In the genomic region with DNA sequence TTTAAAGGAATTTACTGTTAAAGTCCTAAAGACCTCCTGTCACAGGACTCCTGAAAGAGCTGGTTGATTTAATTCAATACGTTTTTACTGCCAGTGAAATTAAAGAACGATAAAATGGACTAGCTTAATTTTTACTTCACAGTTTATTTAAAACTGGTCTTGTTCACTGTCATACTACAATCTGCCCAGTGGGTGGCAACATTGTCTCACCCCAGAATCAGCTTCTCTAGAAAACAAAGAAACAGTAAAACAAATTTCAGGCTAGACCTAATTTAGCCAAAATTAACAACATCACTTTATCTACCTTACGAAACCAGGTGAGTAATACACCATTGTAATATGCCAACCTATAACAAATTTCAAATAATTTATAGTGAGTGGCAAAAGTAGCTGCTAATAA, we compare ENCODE assay signal across 8 mouse cellular contexts. TPM values are rescaled to one million over a fixed set of nuclear protein-coding genes. Genes with fewer than 3 reads are reported as not detected.
DNase-seq lines count a peak whose midpoint lies in the region; ATAC-seq and TF ChIP-seq lines count a peak whose summit lies in the region.

No protein-coding gene starts in this region.

- peak; percentile 78 for TF ChIP-seq CTCF in liver, postnatal 0 days (IDR thresholded peaks at IDR 0.05; ENCODE audit: low read depth)

- H3K27ac ChIP-seq in forebrain, embryonic 11.5 days (ENCODE audit: low read depth, low read length), result no peak overlapping the region
- no peak overlapping the region for H3K27ac ChIP-seq in forebrain, embryonic 10.5 days
- H3K27ac ChIP-seq in liver, postnatal 0 days (ENCODE audit: low read depth), result no peak overlapping the region
- H3K27ac ChIP-seq in liver, embryonic 11.5 days (ENCODE audit: low read depth, low read length), result no peak overlapping the region

- H3K9me3 ChIP-seq in forebrain, embryonic 11.5 days (ENCODE audit: control insufficient read depth, low read length), result no peaks in the 10 kb centered on the region
- peaks cover 3% of the 10 kb centered on the region; the same call in 1 of the 2 replicates for H3K9me3 ChIP-seq in forebrain, embryonic 10.5 days
- H3K9me3 ChIP-seq in liver, postnatal 0 days (ENCODE audit: low read length), result no peaks in the 10 kb centered on the region
- no peaks in the 10 kb centered on the region for H3K9me3 ChIP-seq in liver, embryonic 11.5 days (ENCODE audit: control insufficient read depth, low read length)

- H3K9ac ChIP-seq in forebrain, embryonic 11.5 days (ENCODE audit: low read length), result no peak overlapping the region
- H3K9ac ChIP-seq in liver, postnatal 0 days (replicated peaks), result no peak overlapping the region
- H3K9ac ChIP-seq in liver, embryonic 11.5 days (ENCODE audit: low read depth, low read length), result no peak overlapping the region

- 0 out of 2 replicates have a peak, but pooled peaks have one; percentile 34 for ATAC-seq in forebrain, embryonic 11.5 days (replicated peaks; ENCODE audit: low FRiP score)
- ATAC-seq in liver, postnatal 0 days, result no peak
- ATAC-seq in liver, embryonic 11.5 days (replicated peaks; ENCODE audit: low FRiP score), result no peak

- 27% methylated on average over 3 of the region's 3 CpGs for WGBS in forebrain, embryonic 11.5 days
- WGBS in forebrain, embryonic 10.5 days, result 35% methylated on average over 3 of the region's 3 CpGs
- WGBS in liver, postnatal 0 days (ENCODE audit: insufficient replicate concordance), result 14% methylated on average over 3 of the region's 3 CpGs
- WGBS in liver, embryonic 11.5 days, result 14% methylated on average over 3 of the region's 3 CpGs

- H3K4me1 ChIP-seq in forebrain, embryonic 11.5 days (replicated peaks; ENCODE audit: control insufficient read depth, insufficient read depth, low read length), result no peaks in the 10 kb centered on the region
- H3K4me1 ChIP-seq in forebrain, embryonic 10.5 days, result peaks cover 20% of the 10 kb centered on the region
- H3K4me1 ChIP-seq in liver, postnatal 0 days (ENCODE audit: insufficient read depth), result no peaks in the 10 kb centered on the region
- H3K4me1 ChIP-seq in liver, embryonic 11.5 days (replicated peaks; ENCODE audit: control insufficient read depth, insufficient read depth, low read length), result no peaks in the 10 kb centered on the region

- no peaks in the 10 kb centered on the region for H3K36me3 ChIP-seq in forebrain, embryonic 11.5 days (ENCODE audit: control insufficient read depth, insufficient read depth, low read length)
- no peaks in the 10 kb centered on the region for H3K36me3 ChIP-seq in forebrain, embryonic 10.5 days (replicated peaks)
- no peaks in the 10 kb centered on the region for H3K36me3 ChIP-seq in liver, postnatal 0 days (replicated peaks; ENCODE audit: insufficient read depth, low read length)
- H3K36me3 ChIP-seq in liver, embryonic 11.5 days (ENCODE audit: control insufficient read depth, insufficient read depth, low read length), result no peaks in the 10 kb centered on the region

- no peak for TF ChIP-seq EP300 in liver, postnatal 0 days (IDR thresholded peaks at IDR 0.05; ENCODE audit: low read depth)

- H3K27me3 ChIP-seq in forebrain, embryonic 11.5 days (ENCODE audit: control insufficient read depth, insufficient read depth, low read length), result no peaks in the 10 kb centered on the region
- no peaks in the 10 kb centered on the region for H3K27me3 ChIP-seq in forebrain, embryonic 10.5 days (ENCODE audit: poor library complexity, severe bottlenecking)
- H3K27me3 ChIP-seq in liver, postnatal 0 days (ENCODE audit: insufficient read depth, low read length), result no peaks in the 10 kb centered on the region
- no peaks in the 10 kb centered on the region for H3K27me3 ChIP-seq in liver, embryonic 11.5 days (replicated peaks; ENCODE audit: control insufficient read depth, insufficient read depth, low read length)

- no peak overlapping the region for H3K4me3 ChIP-seq in forebrain, embryonic 11.5 days (ENCODE audit: low read depth, low read length)
- H3K4me3 ChIP-seq in forebrain, embryonic 10.5 days, result no peak overlapping the region
- no peak overlapping the region for H3K4me3 ChIP-seq in liver, postnatal 0 days (ENCODE audit: low read depth, low read length)
- no peak overlapping the region for H3K4me3 ChIP-seq in liver, embryonic 11.5 days (ENCODE audit: low read depth, low read length)

- DNase-seq in forebrain, embryonic 11.5 days (ENCODE audit: low spot score), result no peak
- DNase-seq in forebrain, embryonic 10.5 days (ENCODE audit: extremely low spot score, low spot score), result no peak
- no peak for DNase-seq in liver, postnatal 0 days
- DNase-seq in liver, embryonic 11.5 days (ENCODE audit: low spot score), result no peak
- peak; percentile 72 for DNase-seq in adipocyte (ENCODE audit: low spot score)
- peak; percentile 45 to 47 for DNase-seq in kidney, postnatal 4 days
- DNase-seq in layer of hippocampus, postnatal 36 days, result no peak
- DNase-seq in T-cell, adult 2 months (ENCODE audit: low spot score), result no peak

- no peak overlapping the region for H3K4me2 ChIP-seq in forebrain, embryonic 11.5 days (ENCODE audit: low read depth, low read length, severe bottlenecking)
- no peak overlapping the region for H3K4me2 ChIP-seq in liver, postnatal 0 days (ENCODE audit: low read depth, low read length)
- H3K4me2 ChIP-seq in liver, embryonic 11.5 days, result no peak overlapping the region

RNA-seq across cellular contexts. Expression of gene Stam2, which starts 14.6 kb away (rescaled TPM):
- polyA plus RNA-seq in forebrain, embryonic 11.5 days (2014; fragmentation: Nextera tagmentation; extraction: Ambion mirVana), result 39.8 and 42.9 TPM in 2 replicates
- 31.2 and 34.0 TPM in 2 replicates for polyA plus RNA-seq in forebrain, embryonic 10.5 days (2016; fragmentation: Nextera tagmentation; extraction: Ambion mirVana)
- polyA plus RNA-seq in liver, postnatal 0 days (2015; fragmentation: Nextera tagmentation; extraction: Ambion mirVana), result 9.0 and 9.9 TPM in 2 replicates
- 22.2 and 25.5 TPM in 2 replicates for polyA plus RNA-seq in liver, embryonic 11.5 days (2014; fragmentation: Nextera tagmentation; extraction: Ambion mirVana)
- 10 to 100 TPM; 23.9 to 27.1 TPM for total RNA-seq in layer of hippocampus, postnatal 36 days (2021)

Comparison
In these comparisons a context has a peak if more than half of its experiments do, and no peak if none do; other contexts are left out.
1. DNase-seq: peak in adipocyte (single experiment) and kidney, postnatal 4 days (2 of 2); none in forebrain, embryonic 11.5 days (single experiment), forebrain, embryonic 10.5 days (single experiment), liver, postnatal 0 days (single experiment), liver, embryonic 11.5 days (single experiment), layer of hippocampus, postnatal 36 days (0 of 2) and T-cell, adult 2 months (single experiment).